In the genomic region with DNA sequence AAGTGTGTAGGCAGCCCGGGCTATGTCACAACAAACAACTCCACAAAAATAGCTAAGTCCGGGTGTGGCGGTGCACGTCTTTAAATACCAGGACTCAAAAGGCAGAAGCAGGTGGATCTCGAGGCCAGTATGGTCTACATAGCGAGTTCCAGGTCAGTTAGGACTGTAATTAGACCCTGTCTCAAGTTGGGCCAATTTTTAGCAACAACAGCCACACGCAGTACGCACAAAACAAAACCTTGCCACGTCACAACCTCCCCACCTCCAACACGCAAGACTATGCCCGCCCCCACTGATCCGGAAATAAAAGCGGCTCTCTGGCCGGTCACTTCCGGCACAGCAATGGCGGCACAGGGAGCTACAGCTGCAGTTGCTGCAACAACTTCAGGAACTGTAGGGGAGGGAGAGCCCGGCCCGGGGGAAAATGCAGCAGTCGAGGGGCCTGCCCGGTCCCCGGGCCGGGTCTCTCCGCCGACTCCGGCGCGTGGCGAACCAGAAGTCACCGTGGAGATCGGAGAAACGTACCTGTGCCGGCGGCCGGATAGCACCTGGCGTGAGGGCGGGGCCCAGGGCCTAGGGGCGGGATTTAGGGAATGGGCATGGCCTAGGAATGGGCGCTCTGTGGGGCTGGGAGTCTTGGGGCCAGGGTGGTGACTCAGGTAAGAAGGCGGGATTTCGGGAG, we compare ENCODE assay signal across 8 mouse cellular contexts. TPM values are rescaled to one million over a fixed set of nuclear protein-coding genes. Genes with fewer than 3 reads are reported as not detected.
A peak's percentile ranks its signal among the peaks of the same experiment; 100 is the strongest.
DNase-seq lines count a peak whose midpoint lies in the region; ATAC-seq lines count a peak whose summit lies in the region.

A gene (plus strand): TSS at position 327 of the 682 bp plus-strand sequence.

- H3K4me2 ChIP-seq in hindbrain, embryonic 15.5 days: peak within 1 kb of the TSS; percentile 70

- peak; percentile 97 for DNase-seq in ZHBTc4 (ENCODE audit: low read depth, low spot score)
- peak; percentile 61 to 83 for DNase-seq in cerebellum, postnatal 4 days (ENCODE audit: low spot score in 2 of 2)
- DNase-seq in gastrocnemius, adult 18-20 months (ENCODE audit: low spot score): peak; percentile 90
- DNase-seq in left cerebral cortex, adult 11 months (ENCODE audit: low spot score): peak; percentile 79
- DNase-seq in lung, postnatal 36 days: peak; percentile 95
- peak; percentile 95 for DNase-seq in retina, postnatal 1 day
- DNase-seq in thymus, postnatal 4 days: peak; percentile 85

- WGBS in hindbrain, embryonic 15.5 days: 1% methylated on average over 40 of the region's 40 CpGs

- H3K36me3 ChIP-seq in hindbrain, embryonic 15.5 days: peaks cover 32% of the 10 kb centered on the region

- peak within 1 kb of the TSS; percentile 61 for H3K4me3 ChIP-seq in hindbrain, embryonic 15.5 days

- peak within 1 kb of the TSS; percentile 83 for H3K27ac ChIP-seq in hindbrain, embryonic 15.5 days (replicated peaks)

- no peaks in the 10 kb centered on the region for H3K9me3 ChIP-seq in hindbrain, embryonic 15.5 days

- no peaks in the 10 kb centered on the region for H3K27me3 ChIP-seq in hindbrain, embryonic 15.5 days

- peak; percentile 96 for ATAC-seq in hindbrain, embryonic 15.5 days (ENCODE audit: low FRiP score, low read depth)

- peaks cover 15% of the 10 kb centered on the region for H3K4me1 ChIP-seq in hindbrain, embryonic 15.5 days (replicated peaks)

- peak within 1 kb of the TSS; percentile 67 for H3K9ac ChIP-seq in hindbrain, embryonic 15.5 days

RNA-seq across cellular contexts. Expression of the gene that starts here (rescaled TPM):
- total RNA-seq in gastrocnemius, adult 18-20 months (2021): 10 to 100 TPM; 23.1 to 24.7 TPM
- 47.3 and 47.7 TPM in 2 replicates for polyA plus RNA-seq in hindbrain, embryonic 15.5 days (2015; fragmentation: Nextera tagmentation; extraction: Ambion mirVana)

Comparison
In these comparisons a context has a peak if more than half of its experiments do, and no peak if none do; other contexts are left out.
1. Peak in every context shown above with its lines: DNase-seq, ATAC-seq, H3K4me3 ChIP-seq and H3K27ac ChIP-seq.